Mouse (Mus musculus) fibroblast of lung, adult 2 months (primary cell): ENCODE data around the gene Galc.

Experiments
- DNase-seq: peaks from one replicate; pipeline ENCODE4 v3.0.0-alpha.2; 2011; ENCODE audit warnings: low read depth

The Galc gene

DNA sequence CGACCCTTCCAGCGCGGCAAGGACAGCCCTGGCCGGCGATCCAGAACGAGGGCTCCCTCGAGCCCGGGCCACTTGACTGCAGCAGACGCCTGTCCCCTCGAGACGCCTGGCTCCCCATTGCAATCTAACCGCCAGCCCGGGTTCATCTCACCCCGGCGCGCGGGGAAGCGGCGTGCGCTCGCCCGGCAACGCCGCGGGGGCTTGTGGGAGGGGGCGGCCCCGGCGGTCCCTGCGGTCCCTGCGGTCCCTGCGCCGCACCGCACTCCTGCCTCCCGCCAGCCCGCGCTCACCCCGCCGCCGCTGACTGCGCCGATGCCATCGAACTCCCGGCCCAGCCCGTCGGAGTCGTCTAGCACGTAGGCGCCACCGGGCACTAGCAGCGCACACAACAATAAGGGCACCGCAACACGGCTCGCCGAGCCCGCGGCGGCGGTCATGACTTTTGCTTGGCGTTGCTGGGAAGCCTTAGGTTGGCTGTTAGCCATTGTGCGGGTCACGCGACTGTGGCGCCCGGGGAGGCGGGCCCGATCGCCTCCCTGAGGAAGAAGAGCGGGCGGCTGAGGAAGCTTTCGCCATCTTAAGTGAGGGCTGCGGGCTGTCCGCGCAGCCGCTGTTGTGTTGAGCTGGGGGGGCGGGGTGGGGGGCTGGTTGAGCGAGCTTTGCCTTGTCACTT is at the start of gene Galc:
Galc (minus strand) TSS at position 615 of the 673 bp plus-strand sequence.
- peak; percentile 69 for DNase-seq

DNA sequence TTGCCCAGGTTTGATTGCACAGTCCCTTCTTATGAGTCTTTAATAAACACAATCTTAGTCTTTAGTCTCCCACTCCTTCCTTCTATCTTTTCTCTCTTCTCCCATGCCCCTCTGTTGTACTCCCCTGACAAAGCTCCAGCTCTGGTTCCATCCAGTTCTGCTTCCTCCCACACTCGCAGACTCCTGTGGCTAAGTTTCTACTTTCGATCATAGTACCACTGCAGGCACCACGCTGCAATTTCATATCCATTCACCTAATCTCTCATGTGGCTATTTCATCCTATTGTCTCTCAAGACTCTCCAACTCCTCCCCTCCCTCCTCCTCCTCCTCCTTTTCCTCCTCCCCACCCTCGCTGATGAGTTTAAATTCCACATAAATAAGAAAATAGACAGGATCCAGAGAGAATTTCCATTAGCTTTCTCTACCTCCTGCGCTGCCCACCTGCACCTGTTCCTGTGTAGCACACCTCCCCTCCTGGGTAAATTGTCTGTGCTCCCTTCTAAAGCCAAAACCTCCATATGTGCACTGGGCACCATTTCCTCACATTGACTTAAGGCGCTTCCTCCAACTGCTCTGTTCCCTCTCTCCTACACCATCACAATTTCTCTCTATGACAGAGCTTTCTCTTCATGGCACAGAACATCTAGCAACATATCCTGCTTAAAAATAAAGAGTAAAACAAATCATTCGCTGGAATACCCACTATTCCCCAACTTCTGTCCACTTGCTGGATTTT is 48.1 kb upstream of the Galc start:
- DNase-seq: no peak

DNA sequence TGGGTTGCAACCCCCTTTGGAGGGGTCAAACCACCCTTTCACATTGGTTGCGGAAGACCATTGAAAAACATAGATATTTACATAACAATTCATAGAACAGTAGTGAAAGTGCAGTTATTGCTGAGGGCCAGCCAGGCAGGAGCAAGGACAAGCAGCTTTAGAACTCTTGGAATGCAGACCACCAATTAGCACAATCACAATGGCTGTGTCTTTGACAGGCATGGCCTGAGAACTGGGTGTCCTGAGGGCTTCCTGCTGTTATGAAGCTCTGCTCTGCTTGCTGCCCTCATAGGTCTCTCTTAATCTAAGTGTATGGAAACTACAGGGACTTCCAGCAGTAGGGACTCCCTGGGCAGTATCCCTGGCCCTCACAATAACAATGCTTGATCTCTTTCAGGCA is 43.8 kb upstream of the Galc start:
- DNase-seq: no peak

DNA sequence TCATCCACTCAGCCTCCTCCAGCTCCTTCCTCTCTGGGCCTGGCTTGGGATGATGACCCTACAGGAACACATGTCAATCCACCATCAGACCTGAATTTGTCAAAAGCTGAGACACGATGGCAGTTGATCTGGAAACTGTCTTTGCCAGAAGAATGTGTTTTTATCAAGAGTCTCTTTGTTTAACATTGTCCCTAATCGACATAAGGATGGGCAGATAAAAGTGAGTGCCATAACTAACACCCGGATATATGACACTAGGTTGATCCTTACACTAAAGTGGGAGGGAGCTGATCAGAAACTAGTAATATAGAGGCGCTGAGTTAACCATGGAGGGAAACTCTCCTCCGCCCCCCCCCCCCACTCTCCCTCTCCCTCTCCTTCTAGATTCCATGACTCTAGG is 42.7 kb upstream of the Galc start:
- DNase-seq: no peak

DNA sequence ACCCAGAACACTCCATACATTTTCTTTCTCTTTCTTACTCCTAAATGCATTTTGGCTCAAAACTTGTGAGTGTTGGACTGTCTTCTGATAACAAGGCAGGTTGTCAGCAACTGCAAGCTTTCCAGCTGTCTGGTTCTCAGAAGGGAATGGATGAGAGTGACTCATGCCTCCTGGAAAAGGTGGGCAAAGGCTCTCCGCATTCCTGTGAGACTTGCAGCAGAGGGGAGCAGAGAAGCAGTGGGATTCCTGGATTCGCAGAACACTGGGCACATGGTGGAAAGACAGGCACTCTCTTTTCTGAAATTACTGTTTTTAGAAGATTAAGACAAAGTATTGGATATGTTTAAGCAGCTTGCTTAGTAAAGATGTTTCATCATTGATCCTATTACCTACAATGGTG is 35.0 kb upstream of the Galc start:
- DNase-seq: no peak

DNA sequence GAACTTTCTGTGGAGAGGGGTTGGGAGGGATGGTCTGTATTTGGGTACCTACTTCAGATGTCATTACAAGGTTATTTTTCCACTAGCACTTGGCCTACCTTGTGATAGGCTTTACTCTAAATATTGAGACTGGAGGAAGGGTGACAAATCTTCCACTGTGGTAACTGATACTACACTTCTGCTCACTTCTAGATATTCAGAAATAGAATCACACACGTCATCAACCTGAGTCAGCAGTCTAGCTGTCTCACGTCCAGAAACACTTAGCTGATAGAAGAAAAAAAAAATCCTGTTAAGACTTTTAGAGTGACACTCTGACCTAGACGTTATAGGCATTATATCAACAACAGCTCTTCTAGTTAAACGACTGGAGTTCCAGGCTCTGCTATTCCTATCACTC is 33.0 kb upstream of the Galc start:
- DNase-seq: no peak

DNA sequence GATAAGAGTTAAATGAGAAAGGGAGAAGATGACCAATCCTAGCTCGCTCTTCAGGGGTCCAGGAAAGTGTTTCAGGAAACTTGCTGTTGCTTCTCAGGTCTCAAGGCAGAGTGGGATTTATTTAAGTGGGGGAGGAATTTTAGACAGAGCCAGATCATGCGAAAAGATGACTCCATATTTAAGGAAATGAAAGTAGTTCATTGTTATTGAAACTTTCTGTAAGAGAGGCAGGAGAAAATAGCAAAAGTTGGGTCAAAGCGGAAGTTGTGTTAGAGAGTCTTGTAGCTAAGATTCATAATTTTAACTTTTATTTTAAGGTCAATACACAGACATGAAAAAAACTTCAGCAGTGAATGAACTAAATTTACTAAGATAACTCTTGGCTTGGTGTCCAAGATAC is 31.2 kb upstream of the Galc start:
- DNase-seq: no peak

DNA sequence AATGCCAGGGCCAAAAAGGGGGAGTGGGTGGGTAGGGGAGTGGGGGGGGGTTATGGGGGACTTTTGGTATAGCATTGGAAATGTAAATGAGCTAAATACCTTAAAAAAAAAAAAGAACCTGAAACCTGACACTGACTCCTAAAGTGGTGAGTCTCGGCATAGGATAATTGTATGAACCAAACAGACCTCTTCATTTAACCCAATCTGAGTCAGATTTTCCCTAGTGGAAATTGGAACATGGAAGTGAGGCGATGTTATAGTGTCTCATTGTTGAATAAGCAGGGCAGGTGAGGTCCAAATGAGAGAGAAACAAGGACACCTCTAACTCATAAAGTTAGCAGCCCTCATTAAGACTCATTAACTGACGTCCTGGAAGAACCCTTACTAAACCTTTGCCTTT is 25.2 kb upstream of the Galc start:
- no peak for DNase-seq

DNA sequence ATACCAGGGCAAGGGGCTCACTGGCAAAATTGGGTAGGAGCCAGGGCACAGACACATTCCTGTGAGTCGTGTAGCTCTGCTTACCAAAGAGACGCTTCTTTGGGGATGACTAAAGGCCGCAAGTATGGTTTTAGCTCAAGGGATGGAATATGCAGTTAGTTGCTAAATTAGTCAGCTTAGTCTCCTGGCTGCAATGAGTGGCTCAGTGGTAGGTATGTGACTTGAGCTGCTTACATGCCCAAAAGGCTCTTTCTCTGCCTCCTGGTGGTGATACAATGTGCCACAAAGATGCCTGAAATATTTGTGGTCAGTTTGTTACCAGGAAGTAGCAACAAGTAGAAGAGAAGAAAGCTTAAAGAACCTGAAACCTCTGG is 24.2 kb upstream of the Galc start:
- peak; percentile 69 for DNase-seq

DNA sequence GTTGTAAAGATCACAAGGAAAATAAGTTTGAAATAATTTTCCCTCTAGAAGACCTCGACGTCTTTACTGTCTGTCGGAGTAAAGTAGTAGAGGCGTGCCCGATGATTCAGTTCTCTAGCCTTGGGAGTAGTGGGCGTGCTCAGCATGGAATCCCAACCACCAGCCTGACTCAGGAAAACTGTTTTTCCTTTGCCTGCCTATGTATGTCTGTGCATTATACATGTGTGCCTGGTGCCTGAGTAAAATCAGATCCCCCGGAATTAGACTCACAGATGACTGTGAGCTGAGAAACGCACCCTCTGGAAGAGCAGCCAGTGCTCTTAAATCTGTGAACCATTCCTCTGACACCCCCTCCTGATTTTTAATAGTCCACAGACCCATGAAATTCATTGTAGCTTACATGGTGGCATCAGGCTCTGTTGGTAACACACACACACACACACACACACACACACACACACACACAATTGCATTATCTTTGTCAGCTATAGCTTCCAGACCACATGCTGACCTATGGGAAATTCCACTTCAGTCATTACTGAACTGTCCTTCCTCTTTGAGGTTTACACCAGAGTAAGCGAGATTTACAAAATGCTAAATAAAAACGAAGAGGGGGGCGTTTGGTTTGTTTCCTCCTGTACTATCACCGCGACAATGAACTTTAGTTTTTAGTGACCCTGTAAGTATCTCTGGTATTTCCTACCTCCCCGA is 23.7 kb upstream of the Galc start:
- DNase-seq: no peak

DNA sequence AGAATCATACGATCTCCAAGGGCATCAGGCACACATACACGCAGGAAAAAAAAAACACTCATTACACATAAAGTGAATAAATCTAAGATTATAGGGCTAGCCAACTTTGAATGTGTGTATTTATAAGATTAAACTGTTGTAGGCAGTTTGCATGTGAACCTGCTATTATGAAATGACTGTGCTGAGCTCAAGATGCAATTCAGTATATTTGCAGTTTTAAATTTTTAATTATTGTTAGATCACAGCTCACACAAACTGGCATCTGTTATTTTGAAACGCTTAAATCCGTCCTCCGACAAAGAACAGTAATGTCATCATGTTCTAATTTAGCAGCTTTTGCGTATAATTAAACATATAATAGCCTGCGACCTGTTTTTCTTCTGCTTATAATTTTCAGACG is 21.7 kb upstream of the Galc start:
- DNase-seq: no peak

DNA sequence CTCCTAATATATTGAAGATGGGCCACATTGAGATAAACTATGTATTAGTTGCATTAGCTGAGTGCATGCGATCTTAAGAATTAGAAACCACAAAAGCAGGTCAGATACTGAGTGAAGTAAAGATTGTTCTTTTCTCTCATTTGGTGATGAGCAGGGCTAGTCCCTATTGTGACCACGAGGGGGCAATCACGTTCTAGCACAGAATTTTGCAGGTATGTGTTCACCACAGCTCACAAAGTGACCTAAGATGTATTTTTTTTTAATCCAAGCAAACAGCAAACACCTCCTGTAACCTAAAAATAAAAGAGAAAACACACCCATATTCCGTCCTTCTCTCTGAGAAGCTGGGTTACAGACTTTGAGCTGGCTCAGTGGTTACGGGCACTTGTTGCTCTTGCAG is 21.3 kb upstream of the Galc start:
- DNase-seq: peak; percentile 43

DNA sequence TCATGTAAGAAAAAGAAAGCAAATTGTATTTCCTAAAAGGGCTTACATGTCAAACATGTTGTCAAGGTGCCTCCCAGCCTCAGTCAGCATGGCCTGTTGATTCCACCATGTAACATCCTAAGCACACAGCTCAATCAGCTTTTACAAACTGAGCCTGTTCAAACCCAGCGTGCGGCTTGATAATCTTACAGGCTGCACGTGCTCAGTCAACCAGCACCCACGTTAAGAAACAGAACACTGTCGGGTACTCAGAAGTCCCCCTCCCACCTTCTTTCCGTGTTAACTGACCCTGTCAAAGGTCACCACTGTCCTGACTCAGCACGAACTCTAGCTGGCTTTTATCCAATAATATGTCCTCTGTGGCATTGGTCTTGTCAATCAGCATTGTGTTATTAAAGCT is 13.2 kb upstream of the Galc start:
- no peak for DNase-seq

DNA sequence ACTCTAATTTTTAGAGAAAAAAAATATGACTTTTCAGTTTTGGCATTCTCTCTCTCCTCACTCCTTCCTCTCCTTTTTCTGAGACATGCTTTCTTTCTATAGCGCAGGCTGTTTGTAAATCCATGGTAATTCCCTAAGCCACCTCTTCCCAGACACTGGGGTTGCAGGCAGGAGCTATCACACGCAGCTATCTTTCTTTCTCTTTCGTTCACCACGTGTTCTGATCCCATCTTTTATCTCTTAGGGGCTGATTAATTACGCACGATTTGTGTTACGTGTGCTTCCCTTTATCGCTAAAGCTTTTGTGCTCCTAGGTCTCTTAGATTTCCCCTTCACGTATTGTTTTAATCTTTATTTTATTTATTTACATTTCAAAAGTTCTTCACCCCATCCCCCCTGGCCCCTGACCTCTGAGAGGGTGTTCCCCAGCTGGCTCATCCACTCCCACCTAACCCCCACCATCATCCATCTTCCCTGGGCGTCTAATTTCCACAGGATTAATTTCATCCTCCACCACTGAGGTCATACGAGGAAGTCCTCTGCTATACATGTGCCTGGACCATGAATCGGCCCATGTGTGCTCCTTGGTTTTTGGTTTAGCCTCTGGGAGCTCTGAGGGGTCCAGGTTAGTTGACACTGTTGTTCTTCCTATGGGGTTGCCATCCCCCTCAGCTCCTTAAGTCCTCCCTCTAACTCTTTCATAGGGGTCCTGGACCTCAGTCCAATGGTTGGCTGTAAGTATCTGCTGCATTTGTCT is 11.7 kb upstream of the Galc start:
- no peak for DNase-seq

DNA sequence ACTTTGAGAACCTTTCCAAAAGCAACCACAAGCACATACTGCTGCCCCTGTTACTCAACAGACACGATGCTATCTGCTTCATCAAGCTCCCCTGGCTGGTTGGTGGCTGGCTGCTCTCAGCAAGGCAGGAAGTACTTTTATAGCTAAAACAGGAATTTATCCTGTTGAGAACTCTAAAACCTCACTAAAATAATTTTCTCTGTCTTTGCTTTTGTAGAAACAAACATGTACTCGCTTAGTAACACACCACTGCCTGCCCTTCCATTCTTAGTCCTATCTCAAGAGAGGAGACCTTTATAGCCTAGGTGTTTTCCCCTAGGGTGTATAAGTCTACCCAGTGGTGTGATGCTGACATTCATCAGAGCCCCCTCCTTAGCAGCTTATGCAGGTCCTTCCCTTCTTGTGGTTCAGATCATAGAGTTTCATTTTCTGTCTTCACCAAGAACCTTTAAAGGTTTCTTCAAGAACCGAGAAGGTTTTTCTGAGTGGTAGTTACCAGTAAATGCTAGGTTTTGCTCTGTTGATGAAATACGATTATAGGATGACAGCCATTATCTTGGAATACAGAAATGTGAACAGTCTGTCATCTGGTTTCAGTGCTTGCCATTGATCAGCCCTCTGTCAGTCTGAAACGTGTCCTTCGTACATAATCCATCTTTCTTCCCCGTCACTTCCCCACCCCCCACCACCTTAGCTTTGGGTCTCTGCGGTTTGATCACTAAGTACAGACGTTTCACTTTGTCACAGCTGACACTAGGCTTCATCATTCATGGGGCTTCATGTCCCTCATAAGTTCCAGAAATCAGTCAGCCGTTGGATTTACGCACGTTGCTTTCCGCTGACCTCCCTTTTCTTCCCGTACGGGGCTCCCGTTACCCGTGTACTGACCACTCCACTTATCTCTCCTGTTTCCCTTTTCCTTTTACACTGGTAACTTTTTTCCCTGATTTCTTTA is 10.8 kb upstream of the Galc start:
- peak; percentile 44 for DNase-seq

DNA sequence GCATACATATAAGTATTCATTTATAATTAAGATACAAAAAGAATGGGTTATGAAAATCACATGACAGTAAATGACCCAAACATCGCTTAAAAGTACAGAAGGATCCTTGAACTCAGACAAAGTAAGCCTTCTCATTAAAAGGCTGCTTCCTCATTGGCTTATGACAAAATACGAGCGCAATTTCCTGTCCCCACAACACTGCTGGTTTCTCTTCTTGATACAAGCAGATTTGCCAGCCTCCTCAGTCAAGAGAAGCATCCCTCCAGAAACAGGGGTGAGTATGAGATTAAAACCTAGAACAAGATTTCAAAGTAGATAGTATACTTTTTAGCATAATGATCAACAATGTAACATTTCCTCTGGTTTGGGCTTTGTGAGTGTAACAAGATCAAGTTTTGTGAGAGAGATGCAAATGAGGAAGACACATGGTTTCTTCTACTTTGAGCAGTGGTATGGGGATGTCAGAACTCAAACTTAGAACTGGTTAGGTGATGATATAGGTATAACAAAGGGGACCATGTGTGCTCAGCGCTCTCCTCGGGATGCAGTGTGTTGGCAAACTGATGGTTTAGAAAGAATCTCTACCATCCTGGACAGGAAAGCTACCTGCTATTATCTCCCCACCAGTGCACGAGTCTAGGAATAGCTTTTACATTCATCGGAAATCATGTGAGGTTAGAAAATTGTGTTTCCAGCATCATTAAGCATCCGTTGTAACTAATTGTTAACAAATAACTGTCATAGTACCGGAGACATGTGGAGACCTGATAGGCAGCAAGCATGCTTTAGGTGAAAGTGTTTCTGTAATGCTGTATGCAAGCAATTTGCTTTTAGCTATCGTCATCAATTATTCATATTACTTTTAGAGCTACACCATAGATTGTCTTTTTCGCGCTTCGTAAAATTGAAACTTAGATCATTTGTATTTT is 9.4 kb upstream of the Galc start, which contains the start of gene Gpr65:
Gpr65 (plus strand) TSS at position 195 of the 929 bp plus-strand sequence.
- no peak for DNase-seq

DNA sequence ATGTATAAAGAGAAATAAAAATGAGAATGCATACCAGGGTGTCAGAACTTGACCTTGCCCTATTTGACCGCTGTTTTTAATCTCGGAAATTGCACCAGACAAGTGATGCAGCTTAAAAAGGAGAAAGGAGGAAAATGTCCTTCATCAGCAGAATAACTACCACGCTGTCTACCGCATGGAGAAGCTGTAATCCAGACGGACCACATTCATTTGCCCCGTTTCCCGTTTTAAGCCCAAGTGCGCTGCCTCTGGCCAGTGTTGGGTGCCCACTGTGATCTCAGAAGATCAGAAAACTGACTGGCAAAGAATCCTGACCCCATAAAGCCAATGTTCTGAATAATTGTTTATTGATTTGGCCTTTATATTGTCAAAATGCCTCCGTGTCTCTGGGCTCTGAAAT is 6.4 kb upstream of the Galc start:
- DNase-seq: no peak

DNA sequence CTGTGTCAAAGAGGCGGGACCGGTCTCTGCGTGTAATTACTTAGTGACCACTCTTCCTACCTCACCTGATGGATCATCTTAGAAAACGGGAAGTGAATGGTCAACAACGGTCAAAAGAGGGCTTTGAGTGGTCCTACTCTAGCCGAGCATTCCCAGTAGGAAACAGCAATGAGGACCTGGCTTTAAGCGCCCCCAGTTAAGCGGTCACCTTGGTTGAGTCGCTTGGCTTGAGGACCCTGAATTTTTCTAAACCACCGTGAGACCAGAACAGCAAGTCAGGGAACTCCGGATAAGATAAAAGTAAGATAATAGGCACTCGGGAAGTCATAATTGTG is 226 bp upstream of the Galc start:
- no peak for DNase-seq

DNA sequence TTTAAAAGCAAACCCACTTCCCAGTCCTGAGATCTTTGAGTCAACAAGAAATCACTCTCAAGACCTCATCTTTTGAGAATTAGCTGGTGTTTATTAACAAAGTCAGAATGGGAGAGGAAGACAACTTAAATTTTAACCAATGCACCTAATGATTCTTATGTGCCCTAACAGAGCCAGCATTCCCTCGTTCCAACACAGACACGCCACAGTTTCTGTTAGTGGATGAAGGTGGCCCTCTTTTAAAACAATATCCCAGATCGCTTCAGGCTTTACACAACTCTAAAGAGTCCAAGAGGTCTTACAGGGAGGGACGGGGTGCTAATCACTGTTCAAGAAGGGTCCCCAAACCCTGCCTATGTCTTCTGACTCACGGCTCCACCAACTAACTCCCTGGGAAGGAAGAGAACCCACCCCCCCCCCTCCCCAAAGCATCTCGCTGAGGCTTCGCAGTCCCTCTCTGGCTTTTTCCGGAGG is 851 bp downstream of the Galc start:
- DNase-seq: no peak

DNA sequence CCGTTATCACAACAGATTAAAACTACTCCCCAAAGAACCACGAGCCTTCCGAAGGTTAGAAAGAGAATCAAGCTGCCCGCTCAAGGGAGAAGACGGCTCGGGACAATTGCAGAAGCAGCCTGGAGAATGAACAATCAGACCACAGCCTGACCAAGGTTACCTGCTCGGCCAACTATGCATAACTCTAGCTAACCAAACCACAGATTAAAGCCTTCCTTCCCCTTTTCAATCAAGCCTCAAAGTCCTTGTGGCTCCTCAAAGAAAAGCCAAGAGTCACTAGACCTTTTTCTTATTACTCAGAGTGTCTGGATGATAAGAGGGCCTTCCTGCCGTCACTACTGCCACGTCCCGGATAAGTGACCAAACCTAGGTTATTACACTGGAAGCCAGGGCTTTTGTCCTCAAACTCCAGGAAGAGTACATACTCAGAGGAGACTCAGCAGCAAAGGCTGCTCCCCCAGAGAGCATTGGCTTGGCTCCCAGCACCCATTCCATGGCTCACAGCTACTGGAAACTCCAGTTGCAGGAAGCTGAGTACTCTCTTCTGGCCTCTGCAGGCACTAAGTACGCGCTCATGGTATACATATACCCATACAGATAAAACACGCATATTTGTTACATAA is 3.8 kb downstream of the Galc start:
- no peak for DNase-seq
